Mouse (Mus musculus) Muller cell, postnatal 12 days (primary cell): ENCODE measurements around the gene Inpp5d.
A peak's percentile ranks its signal among the peaks of the same experiment; 100 is the strongest.

Experiments
- DNase-seq: peaks from one replicate; pipeline ENCODE4 v3.0.0-alpha.2; 2015; ENCODE audit errors: inconsistent ontology term

Inpp5d gene

GRCm38 (mm10) chr1:87623977-87624666 lies 4.0 kb downstream of the Inpp5d start:
- no peak for DNase-seq

GRCm38 (mm10) chr1:87624826-87625225 lies 4.7 kb downstream of the Inpp5d start:
- DNase-seq = no peak

- no peak for DNase-seq
Measured at GRCm38 (mm10) chr1:87625254-87626025, 5.3 kb downstream of the Inpp5d start.

GRCm38 (mm10) chr1:87626344-87626743 lies 6.2 kb downstream of the Inpp5d start:
- DNase-seq = no peak

GRCm38 (mm10) chr1:87628085-87628484 lies 8.0 kb downstream of the Inpp5d start:
- DNase-seq = no peak

- no peak for DNase-seq
Measured at GRCm38 (mm10) chr1:87631584-87631983, 11.5 kb downstream of the Inpp5d start.

- DNase-seq = no peak
Measured at GRCm38 (mm10) chr1:87632163-87632562, 12.1 kb downstream of the Inpp5d start.

GRCm38 (mm10) chr1:87636716-87637117 lies 16.6 kb downstream of the Inpp5d start:
- DNase-seq = no peak

GRCm38 (mm10) chr1:87637121-87637877 lies 17.2 kb downstream of the Inpp5d start:
- peak; percentile 62 for DNase-seq

- no peak for DNase-seq
Measured at GRCm38 (mm10) chr1:87637878-87638600, 17.9 kb downstream of the Inpp5d start.

GRCm38 (mm10) chr1:87639724-87640123 lies 19.6 kb downstream of the Inpp5d start:
- no peak for DNase-seq

GRCm38 (mm10) chr1:87640165-87640661 lies 20.1 kb downstream of the Inpp5d start:
- DNase-seq = no peak

- peak; percentile 54 for DNase-seq
Measured at GRCm38 (mm10) chr1:87643016-87643415, 22.9 kb downstream of the Inpp5d start.

GRCm38 (mm10) chr1:87645041-87645440 lies 24.9 kb downstream of the Inpp5d start:
- no peak for DNase-seq

- DNase-seq = no peak
Measured at GRCm38 (mm10) chr1:87645748-87646147, 25.6 kb downstream of the Inpp5d start.

- DNase-seq = no peak
Measured at GRCm38 (mm10) chr1:87647820-87648219, 27.7 kb downstream of the Inpp5d start.

GRCm38 (mm10) chr1:87648657-87649056 lies 28.5 kb downstream of the Inpp5d start:
- no peak for DNase-seq

GRCm38 (mm10) chr1:87649219-87649805 lies 29.2 kb downstream of the Inpp5d start:
- no peak for DNase-seq

GRCm38 (mm10) chr1:87649958-87650474 lies 29.9 kb downstream of the Inpp5d start:
- no peak for DNase-seq

GRCm38 (mm10) chr1:87650611-87651079 lies 30.5 kb downstream of the Inpp5d start:
- no peak for DNase-seq

GRCm38 (mm10) chr1:87651436-87651835 lies 31.3 kb downstream of the Inpp5d start:
- no peak for DNase-seq
